Mouse (Mus musculus) layer of hippocampus, postnatal 25 days (tissue): ENCODE data around the gene Cxcl1. TPM values are rescaled to one million over a fixed set of nuclear protein-coding genes. Genes with fewer than 3 reads are reported as not detected.

Source experiments
- DNase-seq, 2 experiments: peaks; one replicate each; pipeline ENCODE4 v3.0.0; 2022; ENCODE audit warnings: mixed read lengths in 2 of 2, low spot score in 1 of 2; ENCODE audit errors: extremely low spot score in 1 of 2
- total RNA-seq, 2 experiments: library from RNA; stranded (reverse); gene quantifications; 2 replicates each; pipeline ENCODE4 v1.2.3; 2021

Cxcl1 gene
- total RNA-seq, 2 experiments from 2014 or later, result 0.32 TPM; not detected in 1

GRCm38 (mm10) chr5:90884628-90885242, 6.3 kb upstream of the Cxcl1 start:
- DNase-seq, result no peak

DNA sequence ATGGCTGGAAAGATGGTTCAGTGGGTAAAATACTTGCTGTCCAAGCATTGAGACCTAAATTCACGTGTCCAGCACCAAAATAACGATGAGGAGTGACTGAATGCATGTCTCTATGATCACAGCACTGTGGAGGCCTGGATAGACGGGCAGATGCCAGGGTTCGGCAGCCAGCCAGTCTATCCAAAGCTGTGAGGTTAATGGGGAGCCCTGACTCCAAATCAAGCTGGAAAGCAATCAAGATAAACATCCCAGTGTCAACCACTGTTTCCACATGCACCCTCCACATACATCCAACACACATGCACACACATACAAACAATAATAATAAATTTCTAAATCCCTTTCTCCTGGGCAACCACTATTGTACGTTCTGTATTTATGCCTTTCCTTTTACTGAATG, 2.4 kb upstream of the Cxcl1 start:
- DNase-seq, result no peak

GRCm38 (mm10) chr5:90891464-90891813, 398 bp downstream of the Cxcl1 start:
- no peak for DNase-seq

- no peak for DNase-seq
Observed at GRCm38 (mm10) chr5:90894231-90894630, 3.2 kb downstream of the Cxcl1 start.

- DNase-seq, result no peak
Observed at GRCm38 (mm10) chr5:90897429-90897828, 6.4 kb downstream of the Cxcl1 start.

DNA sequence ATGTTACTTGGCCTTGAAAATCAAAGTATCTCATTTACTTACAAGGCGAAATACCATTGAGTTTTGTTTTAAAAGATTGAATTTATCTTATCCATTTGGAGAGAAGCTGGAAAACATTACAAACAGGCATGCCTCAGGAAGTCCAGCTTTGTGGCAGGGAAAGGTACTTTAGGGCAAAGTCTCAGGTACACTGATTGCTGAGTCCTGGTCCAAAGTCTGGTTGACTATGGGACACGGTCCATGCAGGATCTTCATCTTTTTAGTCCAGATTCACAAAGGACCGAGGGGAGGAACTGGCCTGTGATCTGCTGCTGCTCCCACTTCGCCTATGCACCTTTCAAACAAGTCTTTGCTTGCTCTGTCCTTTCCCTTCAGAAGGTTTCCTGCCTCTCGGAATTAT, 8.3 kb downstream of the Cxcl1 start:
- no peak for DNase-seq

- no peak for DNase-seq
Observed at GRCm38 (mm10) chr5:90900147-90900546, 9.1 kb downstream of the Cxcl1 start.

DNA sequence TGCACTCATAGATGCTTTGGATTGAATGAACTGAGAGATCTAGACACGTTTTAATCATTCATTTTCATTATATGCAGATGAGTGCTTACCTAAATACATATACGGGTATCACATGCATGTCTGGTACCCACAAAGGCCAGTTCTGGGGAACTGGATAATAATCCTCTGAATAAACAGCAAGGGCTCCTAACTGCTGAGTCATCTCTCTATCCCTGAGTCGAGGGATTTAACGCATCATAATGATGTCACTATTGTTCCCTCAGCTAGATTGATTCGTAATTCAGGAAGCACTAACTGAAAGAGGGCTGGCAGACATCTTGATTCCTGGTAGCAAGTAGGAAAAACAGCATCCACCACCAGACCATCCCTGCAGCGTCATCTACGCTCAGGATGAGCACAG, 9.6 kb downstream of the Cxcl1 start:
- DNase-seq, result no peak

DNA sequence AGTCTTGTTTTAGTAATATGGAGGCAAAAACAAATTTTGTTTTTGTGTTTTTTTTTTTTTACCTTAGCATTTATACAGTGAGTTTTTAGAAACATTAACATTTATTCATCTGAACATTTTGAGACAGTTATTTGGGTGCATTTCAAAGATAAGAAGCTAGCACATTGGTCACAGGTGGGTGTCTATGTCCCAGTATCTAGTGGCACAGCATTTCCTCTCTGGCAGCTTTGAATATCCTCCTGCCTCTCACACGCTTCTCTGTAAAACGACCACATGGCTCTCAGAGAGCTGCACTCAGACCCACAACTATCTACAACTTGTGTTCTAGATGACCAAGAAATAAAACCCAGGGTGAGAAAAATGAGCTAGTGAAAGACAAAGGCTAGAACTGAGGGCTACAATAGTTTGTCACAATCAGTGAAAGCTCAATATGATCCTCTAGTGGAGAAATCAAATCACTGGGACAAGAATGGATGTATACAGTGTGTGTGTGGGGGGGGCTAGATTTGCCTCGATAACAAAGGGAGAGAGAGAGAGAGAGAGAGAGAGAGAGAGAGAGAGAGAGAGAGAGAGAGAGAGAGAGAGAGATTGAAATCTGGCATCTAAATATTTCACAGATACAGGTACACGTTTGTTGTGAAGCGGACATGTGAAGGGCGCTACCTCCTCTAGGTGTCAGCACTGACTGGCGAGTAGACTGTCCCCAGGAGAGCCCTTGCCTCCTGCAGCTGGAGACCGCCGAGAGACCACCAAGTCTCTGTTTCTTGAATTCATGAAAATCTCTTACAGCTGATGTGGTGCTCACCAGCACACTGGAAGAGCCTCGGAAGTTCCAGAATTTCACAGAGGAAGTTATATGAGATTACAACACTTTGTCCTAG, 11.6 kb downstream of the Cxcl1 start:
- no peak for DNase-seq

DNA sequence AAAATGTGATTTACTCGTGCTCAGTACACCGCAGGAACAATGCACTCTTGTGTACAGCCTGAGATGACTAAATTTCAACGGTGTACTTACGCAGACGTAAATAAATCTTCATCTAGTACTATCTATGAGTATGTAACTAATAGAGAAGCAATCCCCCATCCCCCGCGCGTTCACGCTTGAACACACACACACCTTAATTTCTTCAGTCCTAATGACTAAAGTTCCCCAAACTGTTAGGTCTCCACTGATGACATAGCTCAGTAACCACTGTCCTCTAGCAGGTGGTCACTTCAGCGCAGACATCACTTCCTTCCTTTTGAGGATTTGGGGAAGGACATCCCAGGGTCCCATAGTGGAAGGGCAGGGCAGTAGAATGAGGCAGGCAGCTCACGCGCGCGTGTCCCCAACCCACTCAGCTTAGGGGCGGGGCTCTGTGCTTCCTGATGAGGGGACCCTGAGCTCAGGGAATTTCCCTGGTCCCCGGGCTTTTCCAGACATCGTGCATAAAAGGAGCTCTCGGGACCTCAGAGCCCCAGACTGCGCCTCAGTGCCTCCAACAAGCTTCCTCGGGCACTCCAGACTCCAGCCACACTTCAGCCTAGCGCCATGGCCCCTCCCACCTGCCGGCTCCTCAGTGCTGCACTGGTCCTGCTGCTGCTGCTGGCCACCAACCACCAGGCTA, 12.4 kb downstream of the Cxcl1 start, which contains the start of gene Cxcl2:
Cxcl2 (plus strand) TSS at position 533 of the 682 bp plus-strand sequence.
- no peak for DNase-seq

DNA sequence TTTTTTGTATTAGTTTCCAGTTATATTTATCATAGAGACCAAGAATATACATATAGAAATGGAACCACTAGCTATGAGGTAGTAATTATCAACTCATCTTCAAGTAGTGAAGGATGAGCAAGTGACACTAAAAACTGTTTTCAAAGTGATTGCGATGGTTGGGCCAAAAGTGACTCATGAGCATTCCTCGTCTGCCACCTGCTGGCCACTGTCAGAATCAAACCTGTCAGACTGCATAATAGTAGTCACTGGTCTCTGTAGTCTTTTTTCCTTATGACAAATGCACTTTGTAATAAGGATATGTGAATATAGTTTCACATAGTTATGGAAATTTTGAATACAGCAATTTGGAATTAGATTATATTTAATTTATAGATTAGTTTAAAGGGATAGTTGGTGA, 17.9 kb downstream of the Cxcl1 start:
- DNase-seq, result peak; percentile 36 to 79

DNA sequence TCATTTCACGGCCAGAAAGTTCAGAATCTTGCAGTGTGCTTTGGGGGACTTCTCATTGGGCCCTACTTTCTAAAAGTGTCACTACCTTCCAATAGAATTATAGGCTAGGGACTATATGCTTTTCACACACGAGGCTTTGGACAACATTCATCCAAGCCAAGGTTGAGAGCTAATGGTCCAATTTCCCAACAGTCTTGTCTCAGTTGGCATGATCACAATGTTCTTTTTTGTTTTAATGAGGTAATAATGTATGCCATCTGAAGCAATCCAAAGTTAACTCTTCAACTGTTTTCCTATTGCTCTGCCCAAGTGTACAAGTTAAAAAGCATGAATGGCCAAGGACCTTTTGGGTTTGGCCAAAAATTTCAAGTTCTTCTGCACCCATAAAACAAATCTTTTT, 28.5 kb downstream of the Cxcl1 start:
- no peak for DNase-seq

- no peak for DNase-seq
Observed at GRCm38 (mm10) chr5:90922958-90923357, 31.9 kb downstream of the Cxcl1 start.

DNA sequence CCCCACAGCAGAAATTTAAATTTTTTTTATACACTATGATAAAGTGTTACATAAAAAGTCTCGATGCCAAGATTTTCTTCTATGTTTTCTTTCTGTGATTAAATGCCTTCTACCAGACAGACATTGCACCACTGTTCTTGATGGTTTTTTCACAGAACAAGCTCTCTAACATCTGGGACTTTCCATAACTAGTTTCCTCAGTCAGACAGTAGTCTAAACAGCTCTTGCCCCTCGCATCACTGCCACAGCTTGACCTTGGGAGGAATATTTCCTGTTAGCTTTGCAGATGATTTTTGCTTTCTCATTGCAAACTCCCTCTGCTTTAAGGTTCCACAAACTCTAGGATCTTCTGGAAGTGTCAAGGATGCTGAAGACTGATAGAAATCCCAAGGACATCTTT, 39.5 kb downstream of the Cxcl1 start:
- DNase-seq, result no peak

DNA sequence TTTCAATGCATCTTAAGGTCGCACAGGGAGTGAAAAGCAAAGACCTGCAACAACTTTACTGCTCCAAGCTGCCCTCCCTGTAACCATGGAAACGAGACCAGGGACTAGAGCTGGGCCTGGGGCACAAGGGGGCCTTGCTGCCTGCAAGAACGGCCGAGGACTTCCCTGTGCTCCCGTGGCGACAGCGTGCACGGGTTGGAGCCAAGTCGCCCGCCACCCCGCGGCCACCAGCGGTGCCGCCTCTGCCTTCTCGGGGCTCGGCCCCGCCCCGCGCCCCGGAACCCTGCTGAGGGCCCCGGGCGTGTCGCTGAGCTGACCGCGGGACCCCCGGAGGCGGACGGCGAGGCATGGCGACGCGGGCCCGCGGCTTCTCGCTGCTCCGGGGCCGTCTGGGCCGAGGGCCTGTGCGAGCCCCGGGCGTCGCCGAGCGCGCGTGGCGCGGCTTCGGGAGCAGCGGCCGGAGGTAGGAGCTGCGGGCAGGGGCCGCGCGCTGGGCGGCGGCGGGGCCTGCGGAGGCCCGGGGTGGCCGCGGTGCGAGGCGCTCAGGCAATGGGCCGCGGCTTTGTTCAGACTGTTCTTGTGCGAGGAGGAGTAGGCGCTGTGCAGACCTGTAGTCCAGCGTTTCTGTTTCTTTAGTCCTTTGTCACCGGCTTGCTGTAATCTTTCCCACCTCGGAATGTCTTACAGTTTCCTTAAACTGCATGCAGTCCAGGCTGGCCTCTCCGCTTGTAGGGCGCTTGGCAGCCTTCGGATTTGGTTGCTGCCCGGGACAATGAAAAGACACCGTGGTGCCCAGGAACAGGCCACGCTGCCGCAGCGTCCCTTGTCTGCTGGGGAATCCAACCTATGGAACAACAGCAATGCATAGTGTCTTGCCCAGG, 40.2 kb downstream of the Cxcl1 start, which contains the start of gene Mthfd2l:
Mthfd2l (plus strand) TSS at position 147 of the 881 bp plus-strand sequence.
- DNase-seq, result peak; percentile 66 to 74

DNA sequence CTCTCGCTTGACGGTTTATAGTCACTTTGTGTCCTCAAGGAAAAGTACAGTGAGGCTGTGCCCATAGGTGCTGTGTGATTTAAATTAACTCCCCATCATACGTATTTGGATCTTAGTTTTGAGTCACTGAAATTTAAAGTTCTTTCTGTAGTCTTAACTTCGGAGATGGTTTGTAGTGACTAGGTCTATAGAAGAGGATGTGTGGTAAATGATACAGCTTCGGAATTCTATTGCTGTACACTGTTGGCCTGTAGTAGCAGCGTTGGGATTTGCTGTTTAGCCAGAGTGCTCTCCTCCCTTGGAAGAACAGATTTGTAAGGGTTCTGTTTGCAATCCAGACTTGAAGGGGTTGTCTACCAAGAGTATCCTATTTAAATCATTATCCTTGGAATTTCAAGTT, 40.9 kb downstream of the Cxcl1 start:
- no peak for DNase-seq

- no peak for DNase-seq
Observed at GRCm38 (mm10) chr5:90936706-90937105, 45.7 kb downstream of the Cxcl1 start.
